Mouse (Mus musculus) megakaryocyte, embryonic 14.5 days (primary cell): ENCODE measurements around the gene Etv4.

ENCODE experiments used
- FLI1 ChIP-seq: IDR thresholded peaks from 2 replicates; pipeline ENCODE4 v1.6.1; 2012; ENCODE audit warnings: low read length, inconsistent platforms, mixed read lengths
- GATA1 ChIP-seq: IDR thresholded peaks from 3 replicates; pipeline ENCODE4 v1.6.1; 2012; ENCODE audit warnings: mixed read lengths, low read length, inconsistent platforms, borderline replicate concordance

- TF ChIP-seq GATA1: no peak
- TF ChIP-seq FLI1: no peak
Measured at GRCm38 (mm10) chr11:101770266-101770665, 14.9 kb downstream of the Etv4 start.
